Mouse (Mus musculus): Measurements from ENCODE around the gene Gm5767. TPM values are rescaled to one million over a fixed set of nuclear protein-coding genes. Genes with fewer than 3 reads are reported as not detected.

Gene Gm5767
- polyA plus RNA-seq, 1 experiment from 2014 or later: not detected

DNA sequence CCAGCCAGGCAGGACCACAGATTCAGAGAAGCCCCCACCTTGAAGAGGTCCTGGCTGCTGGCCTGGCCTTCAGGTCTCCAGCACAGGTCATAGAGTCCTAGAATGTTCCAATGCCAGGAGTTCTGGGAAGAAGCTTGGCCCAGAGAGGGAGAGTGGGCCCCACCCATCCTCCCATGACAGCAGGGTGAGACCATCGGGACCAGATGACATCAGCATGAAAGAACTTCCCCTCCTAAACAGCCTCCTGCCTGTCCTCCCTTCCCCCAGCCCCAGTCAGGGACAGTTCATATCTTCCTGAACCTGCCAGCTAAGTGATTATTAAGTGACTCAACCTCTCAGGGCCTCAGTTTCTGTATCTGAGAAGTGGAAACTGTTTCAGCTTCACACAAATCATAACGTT is 14.1 kb upstream of the Gm5767 start:
- no peak for DNase-seq (ENCODE audit: low spot score)
- H3K4me1 ChIP-seq (replicated peaks; ENCODE audit: control insufficient read depth, insufficient read depth, low read length): peaks cover 11% of the 10 kb centered on the region
- 84% methylated on average over 2 of the region's 2 CpGs for WGBS
- no peaks in the 10 kb centered on the region for H3K27me3 ChIP-seq (ENCODE audit: control insufficient read depth, insufficient read depth, low read length)
- no peak overlapping the region for H3K4me3 ChIP-seq (ENCODE audit: low read depth, low read length)
- no peak overlapping the region for H3K27ac ChIP-seq (ENCODE audit: low read depth, low read length)
- no peak for ATAC-seq (replicated peaks; ENCODE audit: low FRiP score)
- no peak overlapping the region for H3K4me2 ChIP-seq (ENCODE audit: low read depth, low read length, severe bottlenecking)
- H3K9ac ChIP-seq (ENCODE audit: low read length): no peak overlapping the region
- H3K9me3 ChIP-seq (ENCODE audit: control insufficient read depth, low read length): no peaks in the 10 kb centered on the region
- H3K36me3 ChIP-seq (ENCODE audit: control insufficient read depth, insufficient read depth, low read length): no peaks in the 10 kb centered on the region

DNA sequence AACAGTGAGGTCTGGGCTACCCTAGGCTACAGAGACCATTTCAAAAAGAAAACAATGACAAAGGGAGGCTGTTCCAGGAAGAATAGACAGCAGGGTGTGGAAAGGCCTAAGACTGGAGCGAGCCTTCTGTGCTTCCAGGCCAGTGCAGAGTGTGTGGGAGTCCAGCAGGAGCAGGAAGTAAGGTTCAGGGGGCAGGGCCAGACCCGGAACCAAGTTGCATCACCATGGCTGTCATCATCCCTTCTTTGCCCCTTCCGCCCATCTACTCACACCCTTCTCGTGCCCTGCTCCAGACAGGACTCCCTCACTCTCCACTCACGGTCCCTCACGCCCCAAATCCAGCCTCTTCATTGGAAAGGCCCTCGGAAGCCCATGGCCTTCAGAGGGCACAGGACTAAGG is 13.3 kb upstream of the Gm5767 start:
- Histone ChIP-seq H3K4me1 (replicated peaks; ENCODE audit: control insufficient read depth, insufficient read depth, low read length) (peaks cover 11% of the 10 kb centered on the region), H3K36me3 (ENCODE audit: control insufficient read depth, insufficient read depth, low read length) (no peaks in the 10 kb centered on the region), H3K4me2 (ENCODE audit: low read depth, low read length, severe bottlenecking) (no peak overlapping the region), H3K9me3 (ENCODE audit: control insufficient read depth, low read length) (no peaks in the 10 kb centered on the region), H3K9ac (ENCODE audit: low read length) (no peak overlapping the region), H3K27me3 (ENCODE audit: control insufficient read depth, insufficient read depth, low read length) (no peaks in the 10 kb centered on the region), H3K4me3 (ENCODE audit: low read depth, low read length) (no peak overlapping the region), H3K27ac (ENCODE audit: low read depth, low read length) (no peak overlapping the region)
- DNase-seq (ENCODE audit: low spot score) (no peak), ATAC-seq (replicated peaks; ENCODE audit: low FRiP score) (no peak)
- 89% methylated on average over 7 of the region's 7 CpGs for WGBS

DNA sequence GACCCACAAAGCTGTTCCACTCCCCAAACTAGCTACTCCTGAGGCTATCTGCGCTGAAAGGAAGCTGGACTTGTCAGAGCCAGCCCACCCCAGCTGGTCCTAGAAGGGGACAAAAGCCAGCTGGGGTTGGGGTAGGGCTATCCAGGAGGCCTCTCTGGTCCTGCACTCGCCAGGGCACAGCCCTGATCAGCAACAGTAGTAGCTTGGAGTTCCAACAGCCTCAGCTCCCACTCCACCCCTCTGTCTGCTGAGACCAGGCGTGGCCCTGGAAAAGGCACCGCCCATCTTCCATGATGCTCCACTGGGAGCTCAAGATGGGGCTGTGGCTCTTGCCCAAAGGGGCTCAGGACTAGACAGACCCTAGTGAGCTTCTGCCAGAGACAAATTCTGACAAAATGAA is 12.8 kb upstream of the Gm5767 start:
- Histone ChIP-seq H3K4me3 (ENCODE audit: low read depth, low read length) (no peak overlapping the region), H3K9me3 (ENCODE audit: control insufficient read depth, low read length) (no peaks in the 10 kb centered on the region), H3K9ac (ENCODE audit: low read length) (no peak overlapping the region), H3K27ac (ENCODE audit: low read depth, low read length) (no peak overlapping the region), H3K4me1 (replicated peaks; ENCODE audit: control insufficient read depth, insufficient read depth, low read length) (peaks cover 11% of the 10 kb centered on the region), H3K36me3 (ENCODE audit: control insufficient read depth, insufficient read depth, low read length) (no peaks in the 10 kb centered on the region), H3K27me3 (ENCODE audit: control insufficient read depth, insufficient read depth, low read length) (no peaks in the 10 kb centered on the region), H3K4me2 (ENCODE audit: low read depth, low read length, severe bottlenecking) (no peak overlapping the region)
- WGBS: 75% methylated on average over 4 of the region's 4 CpGs
- ATAC-seq (replicated peaks; ENCODE audit: low FRiP score) (no peak), DNase-seq (ENCODE audit: low spot score) (no peak)

DNA sequence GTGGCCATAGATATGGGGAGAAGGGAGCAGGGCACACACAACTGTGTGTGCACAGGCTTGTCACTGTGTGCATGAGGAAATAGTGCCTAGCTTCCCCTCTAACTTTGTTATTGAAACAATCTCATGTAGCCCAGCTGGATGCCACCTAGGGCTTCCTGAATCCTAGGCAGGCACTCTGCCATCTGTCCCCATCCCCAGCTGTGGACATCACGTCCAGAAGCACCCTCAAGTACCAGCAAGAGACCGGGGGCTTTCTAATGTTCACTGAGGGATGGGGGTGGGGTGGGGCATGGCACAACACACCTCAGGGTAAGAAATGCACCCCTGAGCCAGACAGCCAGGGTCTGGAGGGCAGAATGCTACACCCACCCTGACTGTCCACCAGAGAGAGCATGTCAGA is 12.2 kb upstream of the Gm5767 start:
- no peak overlapping the region for H3K9ac ChIP-seq (ENCODE audit: low read length)
- ATAC-seq (replicated peaks; ENCODE audit: low FRiP score): no peak
- no peaks in the 10 kb centered on the region for H3K9me3 ChIP-seq (ENCODE audit: control insufficient read depth, low read length)
- no peak for DNase-seq (ENCODE audit: low spot score)
- no peak overlapping the region for H3K4me3 ChIP-seq (ENCODE audit: low read depth, low read length)
- H3K4me1 ChIP-seq (replicated peaks; ENCODE audit: control insufficient read depth, insufficient read depth, low read length): peaks cover 11% of the 10 kb centered on the region
- H3K27ac ChIP-seq (ENCODE audit: low read depth, low read length): no peak overlapping the region
- peaks cover 2% of the 10 kb centered on the region; the same call in 1 of the 2 replicates for H3K27me3 ChIP-seq (ENCODE audit: control insufficient read depth, insufficient read depth, low read length)
- WGBS: 79% methylated on average over 2 of the region's 2 CpGs
- H3K36me3 ChIP-seq (ENCODE audit: control insufficient read depth, insufficient read depth, low read length): no peaks in the 10 kb centered on the region
- H3K4me2 ChIP-seq (ENCODE audit: low read depth, low read length, severe bottlenecking): no peak overlapping the region

DNA sequence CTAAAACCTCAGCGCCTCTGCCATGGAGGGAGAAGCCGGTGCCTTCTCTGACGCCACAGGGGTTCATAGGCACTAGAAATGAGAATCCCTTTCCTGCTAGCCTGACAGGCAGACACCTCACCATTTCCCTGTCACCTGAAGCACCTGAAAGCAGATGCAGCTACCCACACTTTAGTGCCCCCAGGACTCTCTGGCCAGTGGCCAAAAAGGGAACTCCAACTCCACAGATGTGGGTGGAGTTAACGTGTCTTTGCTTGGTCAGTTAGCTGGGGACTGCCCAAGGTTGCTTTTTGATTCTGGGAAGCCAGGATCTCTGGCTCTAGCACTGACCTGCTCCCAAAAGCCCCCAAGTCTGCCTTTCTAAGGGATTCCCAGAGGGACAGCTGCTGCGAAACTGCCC is 11.1 kb upstream of the Gm5767 start:
- no peak for ATAC-seq (replicated peaks; ENCODE audit: low FRiP score)
- DNase-seq (ENCODE audit: low spot score): no peak
- Histone ChIP-seq H3K9ac (ENCODE audit: low read length) (peak overlapping the region; percentile 37; the same call in 1 of the 2 replicates), H3K9me3 (ENCODE audit: control insufficient read depth, low read length) (no peaks in the 10 kb centered on the region), H3K27ac (ENCODE audit: low read depth, low read length) (no peak overlapping the region), H3K4me3 (ENCODE audit: low read depth, low read length) (peak overlapping the region; percentile 65; the same call in 1 of the 2 replicates), H3K4me1 (replicated peaks; ENCODE audit: control insufficient read depth, insufficient read depth, low read length) (peaks cover 11% of the 10 kb centered on the region), H3K27me3 (ENCODE audit: control insufficient read depth, insufficient read depth, low read length) (peaks cover 5% of the 10 kb centered on the region; the same call in 1 of the 2 replicates), H3K4me2 (ENCODE audit: low read depth, low read length, severe bottlenecking) (peak overlapping the region; percentile 65), H3K36me3 (ENCODE audit: control insufficient read depth, insufficient read depth, low read length) (no peaks in the 10 kb centered on the region)
- 44% methylated on average over 5 of the region's 5 CpGs for WGBS

DNA sequence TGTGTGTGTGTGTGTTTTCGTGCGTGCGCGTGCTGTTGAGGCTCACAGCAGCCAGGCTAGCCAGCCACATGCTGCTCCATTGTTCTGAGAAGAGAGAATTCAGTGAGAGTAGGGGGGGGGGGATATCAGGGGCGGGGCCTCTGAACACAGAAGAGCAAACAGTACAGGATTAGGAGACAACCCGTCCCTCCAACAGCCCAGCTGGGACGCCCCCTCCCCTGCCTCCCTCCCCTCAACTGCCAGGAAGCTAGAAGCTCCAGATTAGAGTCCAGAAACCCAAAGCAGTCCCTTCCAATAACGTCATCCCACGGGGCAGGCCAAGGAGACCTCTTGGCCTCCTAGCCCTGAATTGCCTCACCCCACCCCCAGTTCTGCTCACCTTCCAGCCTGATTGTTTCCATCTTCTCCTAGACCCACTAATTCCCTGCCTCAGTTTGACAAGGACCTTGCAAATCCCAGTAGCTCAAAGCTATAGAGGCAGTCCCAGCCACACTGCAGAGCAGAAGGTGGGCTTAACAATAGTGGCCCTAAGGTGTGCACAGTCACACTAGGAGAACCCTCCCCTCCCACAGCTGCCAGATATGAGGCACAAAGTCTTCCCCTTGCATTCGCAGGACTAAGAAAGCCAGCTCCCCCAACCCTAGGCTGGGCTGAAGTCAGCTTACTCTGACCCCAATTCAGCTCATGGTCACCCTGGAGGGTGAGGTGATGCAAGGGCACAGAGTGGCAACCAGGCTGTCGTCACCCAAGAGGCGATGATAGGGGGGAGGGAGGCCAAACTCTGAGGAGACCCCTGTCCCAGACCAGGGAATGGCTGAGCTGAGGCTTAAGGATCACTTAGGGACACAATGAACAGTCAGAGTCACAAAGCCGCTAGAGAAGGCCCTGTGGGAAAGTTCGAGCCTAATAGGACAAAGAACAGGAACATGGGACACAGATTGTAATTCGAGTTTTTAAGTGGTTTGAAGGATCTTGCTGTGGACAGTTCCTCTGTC is 10.2 kb upstream of the Gm5767 start:
- H3K9me3 ChIP-seq (ENCODE audit: control insufficient read depth, low read length): no peaks in the 10 kb centered on the region
- peaks cover 5% of the 10 kb centered on the region; the same call in 1 of the 2 replicates for H3K27me3 ChIP-seq (ENCODE audit: control insufficient read depth, insufficient read depth, low read length)
- H3K36me3 ChIP-seq (ENCODE audit: control insufficient read depth, insufficient read depth, low read length): no peaks in the 10 kb centered on the region
- WGBS: 2% methylated on average over 15 of the region's 15 CpGs
- peaks cover 11% of the 10 kb centered on the region for H3K4me1 ChIP-seq (replicated peaks; ENCODE audit: control insufficient read depth, insufficient read depth, low read length)
- H3K4me2 ChIP-seq (ENCODE audit: low read depth, low read length, severe bottlenecking): peak overlapping the region; percentile 65
- DNase-seq (ENCODE audit: low spot score) (peak; percentile 77), ATAC-seq (replicated peaks; ENCODE audit: low FRiP score) (peak; percentile 55)
- H3K4me3 ChIP-seq (ENCODE audit: low read depth, low read length): peak overlapping the region; percentile 65
- peak overlapping the region; percentile 76 for H3K9ac ChIP-seq (ENCODE audit: low read length)
- peak overlapping the region; percentile 46 for H3K27ac ChIP-seq (ENCODE audit: low read depth, low read length)

DNA sequence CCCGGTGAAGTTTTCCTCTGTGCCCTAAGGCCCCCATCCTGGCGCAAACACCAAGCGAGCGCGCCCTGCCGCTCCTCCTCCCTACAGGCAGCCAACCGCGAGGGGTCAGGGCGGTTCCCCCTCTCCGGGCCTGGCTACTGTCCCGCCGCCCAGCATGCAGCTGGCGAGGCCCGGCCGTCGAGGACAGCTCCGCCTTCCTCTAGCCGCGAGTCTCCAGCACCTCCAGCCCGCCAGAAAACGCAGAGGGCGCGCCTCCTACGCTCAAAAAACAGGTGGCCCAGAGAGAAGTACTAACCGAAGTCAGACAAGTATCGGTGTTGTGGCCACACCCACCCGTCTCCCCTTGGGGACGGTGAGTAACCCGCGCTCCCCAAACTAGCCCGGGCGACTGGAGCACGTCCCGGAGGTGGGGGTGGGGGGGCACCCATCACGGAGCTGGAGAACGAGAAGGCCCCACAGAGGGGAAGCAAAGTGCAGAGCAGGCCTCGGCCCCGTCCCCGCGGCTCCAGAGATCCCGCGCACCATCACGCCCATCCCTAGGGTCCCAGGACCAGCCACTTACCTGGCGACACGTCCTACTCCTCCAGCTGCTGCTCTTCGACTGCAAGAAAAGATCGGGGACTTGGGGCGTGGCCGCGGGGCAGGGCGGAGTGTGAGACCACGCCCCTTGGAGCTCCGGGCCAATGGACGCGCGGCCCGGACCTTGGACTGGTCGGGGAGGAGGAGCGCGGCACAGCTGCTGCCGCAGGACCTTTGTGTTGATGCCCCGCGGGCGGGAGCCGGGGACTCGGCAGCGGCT is 8.8 kb upstream of the Gm5767 start, which contains the start of gene Carhsp1:
Carhsp1 (minus strand) TSS at position 605 of the 799 bp plus-strand sequence.
- WGBS: under 1% methylated on average over 67 of the region's 67 CpGs
- ATAC-seq (replicated peaks; ENCODE audit: low FRiP score): peak; percentile 94
- peak within 1 kb of the TSS; percentile 65 for H3K4me3 ChIP-seq (ENCODE audit: low read depth, low read length)
- H3K9ac ChIP-seq (ENCODE audit: low read length): peak within 1 kb of the TSS; percentile 76
- peak; percentile 98 for DNase-seq (ENCODE audit: low spot score)
- H3K36me3 ChIP-seq (ENCODE audit: control insufficient read depth, insufficient read depth, low read length): no peaks in the 10 kb centered on the region
- H3K9me3 ChIP-seq (ENCODE audit: control insufficient read depth, low read length): no peaks in the 10 kb centered on the region
- peaks cover 5% of the 10 kb centered on the region; the same call in 1 of the 2 replicates for H3K27me3 ChIP-seq (ENCODE audit: control insufficient read depth, insufficient read depth, low read length)
- peak within 1 kb of the TSS; percentile 19 for H3K27ac ChIP-seq (ENCODE audit: low read depth, low read length)
- peaks cover 11% of the 10 kb centered on the region for H3K4me1 ChIP-seq (replicated peaks; ENCODE audit: control insufficient read depth, insufficient read depth, low read length)
- H3K4me2 ChIP-seq (ENCODE audit: low read depth, low read length, severe bottlenecking): peak within 1 kb of the TSS; percentile 65

DNA sequence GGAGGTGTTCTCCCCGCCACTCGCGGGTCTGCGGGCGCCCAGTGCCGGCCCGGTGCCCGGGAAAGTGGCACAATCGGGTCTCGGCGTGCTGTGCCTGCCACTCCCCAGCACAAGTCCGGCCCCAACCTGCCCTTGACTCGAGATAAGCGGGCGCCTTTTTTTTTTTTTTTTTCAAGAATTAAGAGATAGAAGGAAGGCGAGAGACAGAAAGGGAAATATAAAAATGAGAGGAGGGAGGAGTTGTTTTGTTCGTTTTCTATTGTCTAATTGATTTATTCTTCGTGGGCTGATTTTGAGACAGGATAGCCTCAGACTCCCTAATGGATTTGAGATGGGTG is 8.3 kb upstream of the Gm5767 start:
- Histone ChIP-seq H3K4me1 (replicated peaks; ENCODE audit: control insufficient read depth, insufficient read depth, low read length) (peaks cover 11% of the 10 kb centered on the region), H3K36me3 (ENCODE audit: control insufficient read depth, insufficient read depth, low read length) (no peaks in the 10 kb centered on the region), H3K4me2 (ENCODE audit: low read depth, low read length, severe bottlenecking) (peak overlapping the region; percentile 65), H3K9me3 (ENCODE audit: control insufficient read depth, low read length) (no peaks in the 10 kb centered on the region), H3K9ac (ENCODE audit: low read length) (peak overlapping the region; percentile 66), H3K27ac (ENCODE audit: low read depth, low read length) (no peak overlapping the region), H3K4me3 (ENCODE audit: low read depth, low read length) (peak overlapping the region; percentile 65), H3K27me3 (ENCODE audit: control insufficient read depth, insufficient read depth, low read length) (peaks cover 5% of the 10 kb centered on the region; the same call in 1 of the 2 replicates)
- WGBS: 4% methylated on average over 18 of the region's 18 CpGs
- DNase-seq (ENCODE audit: low spot score) (no peak), ATAC-seq (replicated peaks; ENCODE audit: low FRiP score) (no peak)

Data from forebrain, embryonic 11.5 days (tissue).